Mouse (Mus musculus) naive thymus-derived CD4-positive, alpha-beta T cell, adult 2 months (primary cell): Measurements from ENCODE around the gene Afmid.
"Not testable (repeated sequence)": the region's sequence is repeated elsewhere in the genome, so short reads cannot be mapped to it uniquely, and the experiment has no call there.

Experiments
- DNase-seq: peaks from one replicate; pipeline ENCODE4 v3.0.0-alpha.2; 2011; ENCODE audit warnings: low read depth

The Afmid gene

DNA sequence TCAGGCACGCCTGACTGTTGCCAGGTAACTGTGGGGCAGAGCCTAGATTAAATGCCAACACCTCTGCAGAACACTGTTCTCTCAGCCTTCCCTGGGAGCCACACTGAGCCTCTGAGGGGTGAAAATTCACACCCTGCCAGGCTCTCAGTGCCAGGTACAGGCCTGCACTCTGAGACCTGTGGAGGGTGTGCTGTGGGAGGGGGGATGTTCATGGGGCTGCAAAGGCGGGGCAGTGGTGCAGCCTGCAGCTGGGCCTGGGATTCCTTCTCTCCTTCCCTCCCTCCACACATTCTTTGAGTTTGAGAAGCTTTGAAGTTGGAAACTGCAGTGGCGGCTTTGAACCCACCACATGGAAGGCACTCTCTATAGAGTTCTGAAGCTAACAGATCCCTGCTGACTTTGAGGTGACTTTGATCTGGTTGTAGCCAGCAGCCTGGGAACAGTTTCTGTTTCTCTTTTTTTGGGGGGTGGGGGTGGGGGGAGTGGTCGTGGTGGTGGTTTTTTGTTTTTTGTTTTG, 31.6 kb upstream of the Afmid start:
- peak; percentile 75 for DNase-seq

DNA sequence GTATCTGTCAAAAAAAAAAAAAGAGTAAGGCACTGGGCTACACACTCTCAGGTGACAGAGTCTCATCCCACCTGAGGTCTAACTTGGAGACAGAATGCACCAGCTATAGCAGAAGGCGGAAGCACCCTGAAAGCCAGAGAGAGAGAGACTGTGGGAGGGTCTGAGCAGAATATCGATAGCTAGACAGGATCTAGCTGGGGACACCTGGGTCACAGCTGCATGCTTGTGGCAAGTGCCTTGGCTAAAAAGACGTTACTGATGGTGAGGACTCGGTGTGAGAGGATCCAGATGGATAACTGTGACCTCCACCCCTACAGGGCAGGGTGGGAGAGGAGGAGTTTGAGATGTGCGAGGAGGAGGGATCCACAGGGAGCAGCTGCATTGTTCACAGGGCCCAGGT, 28.8 kb upstream of the Afmid start:
- peak; percentile 18 for DNase-seq

DNA sequence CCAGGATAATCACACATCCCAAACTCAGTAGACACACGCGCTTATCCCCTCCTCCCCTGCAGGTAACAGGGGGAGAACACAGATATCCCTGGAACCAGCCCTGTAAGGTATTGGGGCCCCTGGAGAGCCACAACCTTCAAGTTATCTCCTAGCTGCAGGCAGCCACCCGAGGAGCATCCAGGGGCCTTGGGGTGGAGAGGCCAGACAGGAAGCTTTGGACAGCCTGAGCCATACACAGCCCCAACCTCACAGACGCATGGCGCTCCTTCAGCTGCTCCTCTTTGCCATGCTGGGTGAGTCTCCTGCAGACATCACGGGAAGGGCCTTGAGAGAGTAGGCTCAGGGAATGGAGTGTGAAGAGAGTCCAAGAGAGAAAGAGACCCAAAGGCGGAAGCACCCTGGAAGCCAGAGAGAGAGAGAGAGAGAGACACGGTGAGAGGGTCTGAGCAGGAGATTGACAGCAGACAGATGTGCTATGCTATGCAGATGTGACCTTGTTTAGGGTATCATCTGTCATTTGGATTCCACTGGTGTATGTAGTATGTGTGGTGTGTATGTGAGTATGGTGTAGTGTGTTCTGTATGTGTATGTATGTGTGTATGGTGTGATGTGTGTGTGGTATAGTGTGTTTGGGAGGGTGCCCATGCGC, 28.1 kb upstream of the Afmid start, which contains the start of gene 6030468B19Rik:
6030468B19Rik (plus strand) TSS at position 150 of the 649 bp plus-strand sequence.
- DNase-seq = no peak

DNA sequence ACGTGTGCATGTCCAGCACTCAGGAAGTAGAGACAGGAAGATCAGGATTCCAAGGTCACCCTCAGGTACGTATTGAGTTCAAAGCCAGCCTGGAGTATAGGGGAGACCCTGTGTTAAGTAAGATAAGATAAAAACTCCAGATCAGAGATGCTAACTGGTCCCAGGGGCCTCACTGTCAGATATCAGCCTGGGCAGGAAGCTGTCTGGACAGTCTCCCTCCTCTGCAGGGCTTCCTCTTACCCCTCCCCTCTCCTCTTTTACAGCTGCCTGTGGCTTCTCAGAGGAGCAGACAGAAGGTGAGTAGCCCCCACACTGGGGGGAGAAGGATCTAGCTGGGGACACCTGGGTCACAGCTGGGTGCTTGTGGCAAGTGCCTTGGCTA, 27.6 kb upstream of the Afmid start:
- no peak for DNase-seq

DNA sequence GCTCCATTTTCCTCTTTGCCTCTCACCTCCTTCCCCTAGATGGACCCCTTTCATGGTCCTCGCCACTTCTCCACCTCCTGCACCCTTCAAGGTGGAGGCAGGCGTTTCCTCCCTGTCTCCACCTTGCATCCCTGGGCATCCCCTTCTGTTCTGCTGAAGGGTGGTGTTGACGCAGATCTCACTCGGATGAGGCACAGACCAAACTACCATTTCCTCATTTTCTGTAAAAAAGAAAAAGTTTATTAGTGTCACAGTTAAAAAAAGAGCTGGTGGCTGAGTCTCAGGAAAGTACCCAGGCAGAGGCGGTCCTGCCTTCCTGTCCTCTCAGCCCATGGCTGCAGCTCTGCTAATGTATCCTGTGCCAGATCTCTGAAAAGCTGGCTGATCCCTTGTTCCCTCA, 26.6 kb upstream of the Afmid start:
- no peak for DNase-seq

DNA sequence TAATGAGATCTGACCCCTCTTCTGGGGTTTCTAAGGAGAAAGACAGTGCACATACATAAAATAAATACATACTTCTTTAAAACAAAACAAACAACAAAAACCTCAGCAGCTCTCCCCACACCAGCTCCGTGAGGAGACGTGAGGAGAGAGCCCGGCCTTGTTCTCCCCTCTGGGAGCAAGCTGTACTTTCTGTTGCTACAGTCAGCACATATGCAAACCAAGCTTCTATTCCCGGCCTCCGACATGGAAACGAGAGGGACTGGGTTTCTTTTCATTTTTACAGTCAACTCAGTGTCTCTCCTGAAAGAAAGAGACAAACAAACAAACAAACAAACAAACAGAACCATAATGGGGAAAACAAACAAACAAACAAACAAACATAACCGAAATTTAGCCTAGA, 25.7 kb upstream of the Afmid start:
- DNase-seq = no peak

DNA sequence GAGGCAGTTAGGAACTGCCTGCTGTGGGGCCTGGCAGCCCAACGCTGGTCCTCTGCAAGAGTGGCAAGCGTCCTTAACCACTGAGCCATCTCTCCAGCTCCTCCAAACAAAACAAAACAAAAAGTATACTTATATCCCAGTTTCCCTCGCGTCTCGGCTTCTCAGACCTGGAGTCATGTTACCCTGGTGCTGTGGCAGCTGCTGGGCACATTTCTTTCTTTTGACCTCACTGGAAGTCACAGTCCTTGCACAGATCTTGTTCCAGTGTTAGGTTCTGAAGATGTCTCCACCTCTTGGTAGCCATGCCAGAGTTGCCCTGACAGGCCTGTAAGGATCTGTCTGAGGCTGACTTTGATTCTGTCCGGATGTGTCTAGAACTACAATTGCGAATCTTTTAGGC, 24.1 kb upstream of the Afmid start:
- DNase-seq = no peak

DNA sequence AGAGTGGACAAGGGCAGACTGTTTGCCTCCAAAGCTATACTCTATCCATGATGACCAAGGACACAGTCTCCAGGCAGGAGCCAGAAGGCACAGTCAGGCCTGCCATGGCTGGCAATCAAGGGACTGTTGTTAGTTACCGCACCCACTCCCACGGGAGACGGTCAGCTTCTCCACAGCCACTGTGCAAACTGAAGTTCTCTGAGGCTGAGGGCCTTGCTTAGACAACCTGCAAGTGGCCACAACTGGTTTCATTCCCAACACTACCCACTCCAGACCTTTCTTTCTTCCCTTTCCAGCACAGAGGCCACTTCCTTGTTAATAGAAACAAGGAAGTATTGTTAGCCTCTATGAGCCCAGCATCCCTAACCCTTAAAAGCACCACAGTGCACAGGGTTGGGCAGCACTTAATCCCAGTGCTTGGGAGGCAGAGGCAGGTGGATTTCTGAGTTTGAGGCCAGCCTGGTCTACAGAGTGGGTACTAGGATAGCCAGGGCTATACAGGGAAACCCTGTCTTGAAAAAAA, 22.5 kb upstream of the Afmid start:
- no peak for DNase-seq

DNA sequence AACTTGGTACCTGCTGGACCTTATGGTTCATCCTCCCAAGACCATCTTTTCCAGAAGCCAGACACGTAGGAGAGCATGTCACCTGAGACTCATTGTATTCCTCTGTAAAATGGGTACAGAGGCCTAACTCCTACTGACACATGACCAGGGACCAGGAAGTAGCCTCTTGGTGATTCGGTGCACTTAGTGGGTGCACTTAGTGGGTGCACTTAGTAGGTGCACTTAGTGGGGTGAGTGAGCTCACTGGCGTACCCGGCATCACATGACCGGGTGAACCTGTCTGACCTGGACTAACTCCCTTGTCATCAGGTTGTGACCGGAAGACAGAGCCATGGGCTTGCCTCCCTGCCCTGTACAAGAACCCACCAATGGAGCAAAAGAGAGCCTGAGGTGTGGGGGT, 18.9 kb upstream of the Afmid start:
- no peak for DNase-seq

DNA sequence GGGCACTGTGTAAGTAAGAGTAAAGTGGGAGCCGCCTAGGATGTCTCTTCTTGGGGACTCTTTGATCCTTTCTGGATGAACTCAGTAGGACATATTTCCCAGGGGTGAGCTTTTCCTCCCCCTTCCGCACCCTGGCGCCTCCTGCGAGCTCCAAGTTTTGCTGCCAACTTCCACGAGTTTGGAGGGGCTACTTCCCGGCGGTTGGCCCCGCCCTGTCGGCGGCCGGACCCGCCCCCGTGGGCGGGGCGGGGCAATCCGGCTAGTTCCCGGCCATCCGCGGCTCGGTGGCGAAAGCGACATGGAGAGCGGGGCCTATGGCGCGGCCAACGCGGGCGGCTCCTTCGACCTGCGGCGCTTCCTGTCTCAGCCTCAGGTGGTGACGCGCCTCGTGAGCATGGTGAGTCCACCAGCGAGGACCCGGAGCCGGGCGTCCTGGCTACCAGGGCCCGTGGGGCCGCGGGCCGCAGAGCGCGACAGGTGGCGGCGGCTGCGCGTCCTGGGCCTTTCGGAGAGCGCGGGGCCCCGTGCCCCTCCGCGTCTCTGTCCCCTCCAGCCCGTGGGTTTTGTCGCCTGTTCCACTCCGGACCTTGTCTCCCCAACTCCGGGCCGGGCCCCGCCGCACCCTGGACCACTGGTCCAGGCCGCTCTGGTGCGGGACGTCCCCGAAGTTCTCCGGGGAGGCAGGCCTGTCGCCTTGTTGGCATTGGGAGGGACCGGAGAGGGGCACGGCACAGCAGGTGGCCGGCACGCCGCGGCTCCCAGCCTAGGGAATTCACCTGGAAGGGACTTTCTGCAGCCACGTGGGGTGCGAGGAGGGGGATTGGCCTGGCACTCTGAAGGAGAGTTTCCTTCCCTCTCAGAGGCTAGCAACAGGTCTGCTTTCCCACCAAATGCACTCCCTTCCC, 16.1 kb upstream of the Afmid start, which contains the start of the genes Gm20708 and Syngr2:
Gm20708 (plus strand) TSS at position 262 of the 905 bp plus-strand sequence.
Syngr2 (plus strand) TSS at position 262 of the 905 bp plus-strand sequence.
- DNase-seq = peak; percentile 71

DNA sequence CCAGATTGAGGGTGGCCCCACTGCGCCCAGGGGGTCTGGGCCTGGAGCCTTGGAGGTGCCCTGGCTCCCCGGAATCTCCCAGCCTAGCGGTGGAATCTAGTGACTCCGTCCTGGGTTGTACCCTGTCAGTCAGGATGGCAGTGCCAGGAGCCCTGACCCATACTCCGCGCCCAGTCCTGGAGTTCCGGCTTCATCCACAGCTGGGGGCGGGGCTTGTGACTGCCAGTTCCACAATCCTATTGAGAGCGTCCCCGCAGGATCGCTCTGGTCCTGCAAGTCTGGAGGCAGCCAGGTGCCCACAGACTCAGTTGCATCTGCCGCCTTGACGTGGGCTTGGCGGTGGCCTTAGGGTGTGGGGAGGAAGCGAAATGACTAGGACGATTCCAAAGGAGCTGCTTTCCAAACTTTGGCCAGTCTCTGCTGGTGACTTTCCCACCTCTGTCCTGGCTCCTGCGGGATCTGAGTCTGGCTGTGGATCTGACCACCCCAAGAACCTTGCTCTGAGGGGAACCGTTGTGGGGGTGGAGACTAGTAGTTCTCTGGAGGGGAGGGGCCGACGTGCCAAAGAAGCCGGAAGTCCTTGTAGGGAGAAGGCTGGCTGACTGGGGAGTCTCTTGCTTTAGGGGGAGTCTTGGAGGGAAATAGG, 15.2 kb upstream of the Afmid start:
- DNase-seq = peak; percentile 84

DNA sequence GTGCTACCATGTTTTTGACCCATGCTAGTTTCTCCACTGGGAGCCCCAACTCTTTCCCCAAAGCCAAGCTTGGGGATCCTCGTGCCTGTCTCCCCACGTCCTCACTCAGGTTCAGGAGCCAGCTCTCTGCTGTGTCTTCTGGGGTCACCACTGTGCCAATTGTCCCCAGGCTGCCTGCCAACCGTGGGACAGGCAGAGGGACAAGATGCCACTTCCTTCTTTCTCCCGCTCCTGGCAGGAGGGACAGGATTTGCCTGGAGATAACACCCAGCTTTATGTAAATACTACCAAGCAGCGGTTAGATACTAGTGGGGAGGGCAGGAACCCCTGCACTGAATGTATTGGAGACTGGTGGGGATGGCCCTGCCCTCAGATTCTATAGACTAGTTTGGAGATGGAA, 11.9 kb upstream of the Afmid start:
- no peak for DNase-seq

DNA sequence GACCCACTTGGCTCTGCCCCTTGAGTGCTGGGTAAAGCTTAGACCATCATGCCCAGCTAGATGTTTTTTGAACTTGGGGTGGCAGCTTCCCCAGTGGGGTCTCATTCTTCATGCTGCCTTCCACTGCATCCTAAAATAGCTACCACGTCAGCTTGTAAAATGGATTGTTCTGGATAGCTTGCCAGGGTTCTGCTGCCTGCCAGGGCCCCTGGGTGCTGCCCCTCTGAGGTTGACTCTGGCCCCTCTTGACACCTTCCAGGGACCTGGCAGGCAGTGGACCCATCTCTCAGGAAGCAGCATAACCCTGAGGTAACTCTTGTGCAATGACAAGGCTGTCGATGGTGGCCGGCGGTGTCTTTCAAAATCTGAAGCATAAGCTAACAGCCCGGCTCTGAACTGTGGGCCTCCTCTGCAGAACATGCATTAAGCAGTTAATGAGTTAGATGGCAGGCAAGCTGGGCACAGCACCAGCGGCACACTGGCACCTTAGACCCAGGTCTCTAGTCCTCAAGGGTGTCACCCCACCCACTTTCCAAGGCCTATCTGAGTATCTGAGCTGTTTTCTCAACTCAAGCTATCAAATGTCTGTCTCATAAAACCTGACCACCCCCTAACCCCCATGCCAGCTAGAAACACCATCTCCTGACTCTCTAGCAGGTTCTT, 10.9 kb upstream of the Afmid start:
- DNase-seq = no peak

DNA sequence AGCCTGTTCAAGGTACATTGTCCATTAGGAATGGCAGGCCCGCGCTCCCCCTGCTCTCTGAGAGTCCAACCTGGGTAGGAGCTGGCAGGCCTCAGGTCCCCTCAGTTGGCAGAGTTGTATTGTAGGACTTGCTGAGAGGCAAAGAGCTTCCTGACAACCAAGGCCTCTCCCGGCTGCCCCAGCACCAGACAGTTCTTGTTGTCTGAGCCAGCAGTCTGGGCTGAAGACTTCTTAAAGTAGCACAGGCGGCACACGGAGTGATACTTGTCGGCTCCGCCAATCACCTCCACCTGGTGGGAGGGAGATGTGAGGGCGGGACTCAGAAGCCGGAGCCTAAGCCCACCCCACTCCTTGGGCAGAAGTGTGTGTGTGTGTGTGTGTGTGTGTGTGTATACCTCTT, 9.9 kb upstream of the Afmid start:
- DNase-seq = not testable (repeated sequence)

DNA sequence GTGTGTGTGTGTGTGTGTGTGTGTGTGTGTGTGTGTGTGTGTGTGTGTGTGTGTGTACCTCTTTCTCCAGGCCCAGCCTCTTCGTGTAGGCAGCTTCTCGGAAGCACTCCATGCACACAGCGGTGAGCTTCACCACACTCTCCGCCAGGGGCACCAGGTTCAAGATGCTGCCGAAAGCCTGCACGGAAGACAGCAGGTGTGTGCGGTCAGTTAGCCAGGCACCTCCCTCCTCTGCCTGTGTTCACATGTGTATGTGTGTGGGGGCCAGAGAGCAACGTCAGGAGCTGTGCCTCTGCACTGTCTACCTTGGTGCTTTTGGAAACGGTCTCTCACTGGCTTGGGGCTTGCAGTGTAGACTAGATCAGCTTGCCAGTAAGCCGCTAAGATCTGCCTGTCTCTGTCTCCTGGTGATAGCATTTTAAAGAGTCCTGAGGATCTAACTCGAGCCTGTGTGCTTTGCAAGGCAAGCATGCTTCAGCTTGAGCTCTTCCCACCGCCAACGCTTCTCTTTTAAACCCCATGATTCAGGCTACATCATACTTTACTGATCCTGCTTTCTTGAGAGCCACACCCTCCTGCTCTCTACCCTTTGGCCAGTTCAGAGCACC, 9.2 kb upstream of the Afmid start:
- DNase-seq = no peak

DNA sequence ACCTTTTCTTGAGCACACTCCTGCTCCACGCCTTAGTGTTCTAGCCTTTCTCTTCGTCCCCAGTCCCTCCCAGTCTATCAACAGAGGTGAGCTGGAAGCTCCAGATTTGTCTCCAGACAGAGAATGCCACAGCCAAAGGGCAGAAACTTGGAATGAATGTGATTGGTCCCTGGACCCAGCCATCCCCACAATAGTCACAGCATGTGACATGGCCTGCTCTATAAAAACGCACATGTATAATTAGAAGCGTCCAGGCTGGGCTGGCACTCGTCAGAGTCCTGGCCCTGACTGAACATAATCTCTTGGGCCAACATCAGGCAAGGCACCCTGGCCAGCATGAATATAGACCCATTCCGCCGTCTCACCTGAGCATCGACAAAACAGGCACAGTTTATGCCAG, 6.6 kb upstream of the Afmid start:
- no peak for DNase-seq

DNA sequence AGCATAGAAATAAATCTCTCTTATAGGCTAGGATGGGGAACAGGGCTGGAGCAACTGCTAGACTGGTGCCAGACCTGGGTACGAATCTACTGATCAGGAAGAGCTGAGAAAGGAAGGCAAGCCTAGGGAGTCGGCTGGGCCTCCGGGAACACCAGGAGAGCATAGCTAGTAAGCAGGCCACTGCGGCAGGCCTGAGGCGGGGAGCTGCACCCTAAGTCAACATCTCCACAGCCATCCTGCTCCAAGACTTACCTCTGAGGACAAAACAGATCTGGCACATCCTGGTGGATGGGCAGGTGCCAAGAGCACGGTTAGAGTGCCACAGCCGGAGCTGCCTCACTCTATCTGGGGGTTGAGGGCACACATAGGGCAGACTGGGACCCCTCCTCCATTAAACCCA, 5.6 kb upstream of the Afmid start:
- no peak for DNase-seq

DNA sequence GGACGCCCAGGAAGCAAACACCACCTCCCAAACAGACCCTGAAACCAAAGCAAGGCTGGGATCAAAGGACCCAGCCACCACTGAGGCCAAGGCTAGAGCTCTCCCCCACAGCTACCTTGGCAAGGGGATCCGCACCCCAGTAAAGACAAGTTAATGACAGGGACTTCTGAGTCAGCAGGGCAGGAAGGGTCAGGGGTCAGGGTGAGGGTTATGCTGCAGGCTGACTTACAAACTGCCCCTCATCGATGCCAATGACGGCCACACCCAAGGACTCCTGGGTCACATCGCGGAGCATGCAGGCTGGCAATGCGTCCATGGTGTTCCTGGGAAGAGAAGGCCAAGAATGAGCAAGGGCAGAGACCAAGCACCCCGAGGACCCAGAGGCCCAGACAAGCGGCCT, 3.9 kb upstream of the Afmid start:
- no peak for DNase-seq

DNA sequence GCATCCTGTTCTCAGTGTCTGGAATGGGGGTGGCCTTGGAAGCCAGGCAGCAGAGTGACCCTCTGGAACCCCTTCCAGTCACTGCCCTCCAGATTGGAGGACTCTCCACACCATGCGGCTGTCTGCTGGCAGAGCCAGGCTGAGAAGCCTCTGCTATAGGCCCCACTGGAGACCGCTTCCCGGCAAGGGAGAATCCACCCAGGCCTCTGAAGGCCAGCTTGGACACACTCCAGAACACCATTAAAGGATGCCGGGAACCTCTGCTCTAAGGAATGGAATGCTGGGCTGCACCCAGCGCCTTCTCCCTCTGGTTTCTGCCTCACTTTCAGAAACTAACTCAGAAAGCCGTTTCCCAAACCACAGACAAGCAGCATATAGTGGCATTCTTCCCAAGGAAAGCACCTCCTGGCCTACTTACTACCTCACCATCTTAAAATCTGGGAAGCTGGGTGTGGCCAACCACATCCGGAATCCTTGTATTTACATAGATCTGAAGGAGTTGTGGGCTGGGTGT, 2.9 kb upstream of the Afmid start:
- DNase-seq = no peak

DNA sequence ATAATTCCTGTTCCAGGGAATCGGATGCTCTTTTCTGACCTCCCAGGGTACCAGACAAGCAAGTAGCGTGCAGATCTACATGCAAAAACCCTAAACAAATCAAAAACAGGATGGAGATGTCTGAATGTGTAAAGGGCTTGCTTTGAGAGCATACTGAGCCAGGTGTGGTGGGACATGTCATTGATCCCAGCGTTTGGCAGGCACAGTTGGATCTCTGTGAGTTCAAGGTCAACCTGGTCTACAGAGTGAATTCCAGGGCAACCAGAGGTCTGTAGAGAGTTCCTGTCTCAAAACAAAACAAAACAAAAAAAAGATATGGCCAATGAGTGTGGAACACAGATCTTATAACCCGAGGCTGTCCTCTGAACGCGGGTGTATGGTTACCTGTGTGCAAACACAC, 2.3 kb upstream of the Afmid start:
- DNase-seq = no peak
